Mouse (Mus musculus) central nervous system, embryonic 11.5 days (tissue): ENCODE results near the gene Fbxw7. TPM values are rescaled to one million over a fixed set of nuclear protein-coding genes. Genes with fewer than 3 reads are reported as not detected.

Experiments
- polyA plus RNA-seq: library from polyadenylated mRNA; depleted of rRNA; stranded (reverse); fragments of >200 nt; gene quantifications from 2 replicates; pipeline ENCODE4 v1.2.3, GENCODE M21; 2012; rRNA removed

Fbxw7 gene
- polyA plus RNA-seq = 17.3 and 22.1 TPM in 2 replicates

GRCm38 (mm10) chr3:84814762-84815381, at the start of gene Fbxw7:
Gene Fbxw7 (plus strand): TSS chr3:84815268.

Other genes with a start within 250 kb of the Fbxw7 start
- 22.7 and 26.3 TPM in 2 replicates for gene Arfip1, start 232.6 kb upstream of the Fbxw7 start, polyA plus RNA-seq
- gene Tigd4, start 221.7 kb upstream of the Fbxw7 start, polyA plus RNA-seq = 0.06 and 0.10 TPM in 2 replicates
- gene Tmem154, start 149.1 kb upstream of the Fbxw7 start, polyA plus RNA-seq = 0.30 and 0.36 TPM in 2 replicates